Mouse (Mus musculus) 3T3-L1 (cell line): ENCODE results near the gene Arf3.
A peak's percentile ranks its signal among the peaks of the same experiment; 100 is the strongest.
"Not testable (repeated sequence)": the region's sequence is repeated elsewhere in the genome, so short reads cannot be mapped to it uniquely, and the experiment has no call there.

Experiments
- DNase-seq: peaks from one replicate; pipeline ENCODE4 v3.0.0-alpha.2; 2015; ENCODE audit warnings: low read depth, low spot score

Arf3 gene

GRCm38 (mm10) chr15:98754125-98754524, 8.9 kb downstream of the Arf3 start:
- no peak for DNase-seq

GRCm38 (mm10) chr15:98753021-98753423, 10.0 kb downstream of the Arf3 start:
- no peak for DNase-seq

GRCm38 (mm10) chr15:98749093-98749492, 13.9 kb downstream of the Arf3 start:
- DNase-seq = no peak

- DNase-seq = no peak
Observed at GRCm38 (mm10) chr15:98747296-98747695, 15.7 kb downstream of the Arf3 start.

GRCm38 (mm10) chr15:98746344-98746965, 16.6 kb downstream of the Arf3 start:
- peak; percentile 80 for DNase-seq

- DNase-seq = not testable (repeated sequence)
Observed at GRCm38 (mm10) chr15:98743863-98744262, 19.2 kb downstream of the Arf3 start.

GRCm38 (mm10) chr15:98742766-98743428, 20.1 kb downstream of the Arf3 start:
- no peak for DNase-seq

GRCm38 (mm10) chr15:98740219-98740618, 22.8 kb downstream of the Arf3 start:
- DNase-seq = no peak

- no peak for DNase-seq
Observed at GRCm38 (mm10) chr15:98738796-98739195, 24.2 kb downstream of the Arf3 start.

- DNase-seq = peak; percentile 39
Observed at GRCm38 (mm10) chr15:98737881-98738280, 25.1 kb downstream of the Arf3 start.

- no peak for DNase-seq
Observed at GRCm38 (mm10) chr15:98736521-98736920, 26.5 kb downstream of the Arf3 start.

GRCm38 (mm10) chr15:98733976-98734566, 28.9 kb downstream of the Arf3 start:
- DNase-seq = no peak

GRCm38 (mm10) chr15:98733370-98733769, 29.6 kb downstream of the Arf3 start:
- DNase-seq = no peak

GRCm38 (mm10) chr15:98732006-98732531, 30.9 kb downstream of the Arf3 start:
- DNase-seq = no peak

GRCm38 (mm10) chr15:98730790-98731189, 32.2 kb downstream of the Arf3 start:
- no peak for DNase-seq

- no peak for DNase-seq
Observed at GRCm38 (mm10) chr15:98729791-98730545, 33.0 kb downstream of the Arf3 start.

- no peak for DNase-seq
Observed at GRCm38 (mm10) chr15:98728366-98728765, 34.6 kb downstream of the Arf3 start.

GRCm38 (mm10) chr15:98727443-98728321, 35.3 kb downstream of the Arf3 start, which contains the start of gene Fkbp11:
Gene Fkbp11, minus strand, starts transcription at chr15:98728198.
- DNase-seq = peak; percentile 84

GRCm38 (mm10) chr15:98726746-98727145, 36.3 kb downstream of the Arf3 start:
- no peak for DNase-seq

GRCm38 (mm10) chr15:98726079-98726478, 36.9 kb downstream of the Arf3 start:
- no peak for DNase-seq

- DNase-seq = no peak
Observed at GRCm38 (mm10) chr15:98724441-98724840, 38.6 kb downstream of the Arf3 start.
